Mouse (Mus musculus): ENCODE results near the gene Arl6.

GRCm38 (mm10) chr16:59683434-59683833, 44.2 kb upstream of the Arl6 start:
- TF ChIP-seq HCFC1 (IDR thresholded peaks at IDR 0.05; ENCODE audit: low read depth, low read length) = no peak
- TF ChIP-seq USF1 (IDR thresholded peaks at IDR 0.05; ENCODE audit: low read depth, low read length) = no peak
- TF ChIP-seq POLR2A (IDR thresholded peaks at IDR 0.05; ENCODE audit: control insufficient read depth in 1 of 2, insufficient read depth in 1 of 2, low read depth in 1 of 2, low read length in 2 of 2, poor library complexity in 1 of 2) = no peak
- peak; percentile 89 for TF ChIP-seq SMC3 (IDR thresholded peaks at IDR 0.05; ENCODE audit: low read depth, low read length)
- peak; percentile 86 to 88 (median 88) for TF ChIP-seq CTCF (IDR thresholded peaks at IDR 0.05 in 2 of 3, conservative IDR thresholded peaks at IDR 0.05 in 1 of 3; ENCODE audit: control insufficient read depth in 1 of 3, insufficient read depth in 1 of 3, low read depth in 2 of 3, low read length in 3 of 3, poor library complexity in 1 of 3, severe bottlenecking in 1 of 3)
- TF ChIP-seq ZMIZ1 (IDR thresholded peaks at IDR 0.05; ENCODE audit: low read depth, low read length) = no peak
- TF ChIP-seq ETS1 (IDR thresholded peaks at IDR 0.05; ENCODE audit: low read depth, low read length) = no peak
- no peak for TF ChIP-seq CHD2 (IDR thresholded peaks at IDR 0.05; ENCODE audit: low read length)
- TF ChIP-seq GATA1 (IDR thresholded peaks at IDR 0.05; ENCODE audit: low read depth, low read length) = no peak
- no peak for TF ChIP-seq NELFE (IDR thresholded peaks at IDR 0.05; ENCODE audit: low read depth, low read length)
- no peak for TF ChIP-seq POLR2AphosphoS5 (IDR thresholded peaks at IDR 0.05; ENCODE audit: borderline replicate concordance, low read depth, low read length)

All from MEL (cell line).